Comparison of ENCODE assay signal across 2 mouse cellular contexts in the genomic region with DNA sequence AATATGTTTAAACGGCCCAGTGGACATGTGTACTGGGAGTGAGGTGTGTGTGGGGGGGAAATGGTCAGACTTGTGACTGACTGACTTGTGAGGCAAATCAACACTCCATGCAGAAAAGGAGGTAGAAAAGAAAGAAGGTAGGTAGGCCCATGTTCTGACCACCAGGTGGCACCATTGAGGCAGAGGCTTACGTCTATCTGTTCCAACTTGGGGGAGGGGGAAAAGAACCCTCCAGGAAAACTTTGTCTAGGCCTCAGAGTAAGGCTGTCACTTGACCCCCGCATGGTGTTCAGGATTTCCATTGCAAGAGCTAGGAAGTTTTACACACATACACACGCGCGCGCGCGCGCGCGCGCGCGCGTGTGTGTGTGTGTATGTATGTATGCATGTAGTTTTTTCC.
TF ChIP-seq lines count a peak whose summit lies in the region.

No protein-coding gene starts in this region.

TF ChIP-seq in C2C12, 6 proteins besides CTCF, POLR2A, EP300 and RAD21 (continued from another document):
- no peak for TF ChIP-seq MYOG (IDR thresholded peaks at IDR 0.05; ENCODE audit: control insufficient read depth, extremely low read depth, insufficient read length)
- no peak for TF ChIP-seq MYOD1 (IDR thresholded peaks at IDR 0.05; ENCODE audit: control insufficient read depth, insufficient read length, low read depth)
- no peak for TF ChIP-seq CEBPB (IDR thresholded peaks at IDR 0.05; ENCODE audit: low read depth)
- TF ChIP-seq FOSL1 (IDR thresholded peaks at IDR 0.05; ENCODE audit: insufficient read depth, low read length, poor library complexity, severe bottlenecking), result no peak
- no peak for TF ChIP-seq MAX (IDR thresholded peaks at IDR 0.05)

TF ChIP-seq in myocyte, 11 proteins besides CTCF, POLR2A, EP300 and RAD21:
- TF ChIP-seq MAX (IDR thresholded peaks at IDR 0.05; ENCODE audit: low read depth) (no peak), MYOG (IDR thresholded peaks at IDR 0.05; ENCODE audit: control insufficient read depth in 1 of 3, insufficient read depth in 1 of 3, insufficient read length in 2 of 3, low read depth in 2 of 3) (no peak), TCF3 (IDR thresholded peaks at IDR 0.05; ENCODE audit: insufficient read length, low read depth) (no peak), POLR2AphosphoS2 (IDR thresholded peaks at IDR 0.05; ENCODE audit: insufficient read length, low read depth) (no peak), E2F4 (IDR thresholded peaks at IDR 0.05; ENCODE audit: insufficient read depth) (no peak), USF1 (IDR thresholded peaks at IDR 0.05; ENCODE audit: low read depth) (no peak), MYOD1 (IDR thresholded peaks at IDR 0.05; ENCODE audit: control insufficient read depth in 1 of 3, insufficient read length in 2 of 3, low read depth in 2 of 3) (no peak), TCF12 (IDR thresholded peaks at IDR 0.05; ENCODE audit: insufficient read depth, poor library complexity, severe bottlenecking) (no peak), CEBPB (IDR thresholded peaks at IDR 0.05; ENCODE audit: insufficient read depth, poor library complexity, severe bottlenecking) (no peak), SRF (IDR thresholded peaks at IDR 0.05; ENCODE audit: control insufficient read depth, insufficient read length, low read depth) (no peak), REST (IDR thresholded peaks at IDR 0.05; ENCODE audit: insufficient read depth, insufficient read length) (no peak)
